Mouse (Mus musculus) embryo, embryonic 11 days (tissue): ENCODE data around the gene Gm34653.
"Not testable (repeated sequence)": the region's sequence is repeated elsewhere in the genome, so short reads cannot be mapped to it uniquely, and the experiment has no call there.

ENCODE experiments used
- DNase-seq: peaks from one replicate; pipeline ENCODE4 v3.0.0-alpha.2; 2015

The Gm34653 gene

DNA sequence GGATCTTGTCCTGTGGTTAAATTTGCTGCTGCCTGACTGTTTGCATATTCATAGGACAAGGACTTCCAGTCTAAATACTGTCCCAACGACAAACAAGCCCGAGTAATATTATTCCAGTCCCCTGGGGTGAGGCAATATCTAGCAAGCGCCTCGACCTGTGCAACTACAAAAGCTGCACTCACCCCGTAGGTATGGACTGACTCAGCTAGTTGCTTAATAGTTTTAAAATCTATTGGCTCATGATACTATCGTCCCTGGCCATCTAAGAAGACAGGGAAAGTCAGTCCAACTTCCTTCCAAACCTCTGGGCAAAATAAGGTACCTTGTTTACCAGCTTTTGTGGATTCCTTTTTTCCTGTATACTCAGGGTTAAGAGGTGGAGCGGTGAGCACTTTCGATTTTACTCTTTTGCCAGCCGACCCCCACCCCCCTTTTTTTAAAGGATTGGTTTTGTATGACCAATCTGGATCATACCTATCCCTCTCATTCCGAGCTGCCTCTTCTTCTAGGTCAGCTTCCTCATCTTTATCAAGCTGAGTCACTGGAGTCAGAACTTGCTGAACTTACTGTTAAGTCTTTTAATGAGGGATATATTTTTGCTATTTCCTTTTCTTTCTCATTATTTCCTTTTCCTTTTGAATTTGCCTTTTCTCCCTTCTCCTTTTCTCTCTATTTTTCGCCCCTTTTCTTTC lies at the start of gene Gm34653:
Gm34653 (plus strand) TSS at position 242 of the 692 bp plus-strand sequence.
- DNase-seq = not testable (repeated sequence)

DNA sequence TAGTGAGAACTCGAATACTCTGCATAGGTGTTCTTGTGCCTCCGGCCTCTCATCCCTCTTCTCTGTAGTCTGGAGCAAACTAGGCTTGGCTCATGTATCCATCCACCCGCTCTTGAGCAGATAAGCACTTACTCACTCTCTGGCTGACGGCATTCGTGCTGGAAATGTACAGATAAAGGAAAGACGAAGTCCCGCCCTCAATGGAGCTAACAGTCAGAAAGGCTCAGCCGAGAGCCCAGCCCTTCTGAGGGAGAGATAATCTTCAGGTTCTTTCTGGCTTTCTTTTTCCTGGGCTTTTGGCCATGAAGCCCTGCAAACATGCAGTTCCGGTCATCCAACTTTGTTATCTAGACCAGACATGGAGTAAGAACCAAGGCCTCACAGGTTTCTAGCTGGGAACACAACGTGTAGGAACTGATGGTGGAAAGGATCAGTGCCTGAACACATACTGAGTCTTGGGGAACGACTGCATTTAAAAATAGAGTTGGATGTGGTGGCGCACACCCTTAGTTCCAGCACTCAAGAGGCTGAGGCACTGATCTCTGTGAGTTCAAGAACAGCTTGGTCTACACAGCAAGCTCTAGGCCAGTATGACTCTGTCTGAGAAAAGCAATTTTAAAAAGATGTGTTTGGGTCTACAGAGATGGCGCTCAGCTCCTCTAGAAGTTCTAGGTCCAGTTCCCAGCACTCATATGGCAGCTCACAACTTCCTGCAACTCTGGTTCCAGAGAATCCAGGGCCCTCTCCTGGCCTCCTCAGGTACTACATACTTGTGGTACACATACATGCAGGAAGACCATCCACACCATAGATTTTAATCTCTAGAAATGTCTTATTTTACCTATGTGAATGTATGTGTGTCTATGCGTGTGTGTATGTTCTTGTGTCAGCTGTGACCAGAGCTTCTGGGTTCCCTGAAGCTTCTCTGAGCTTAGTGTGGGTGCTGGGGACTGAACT lies 49.5 kb upstream of the Gm34653 start:
- DNase-seq = no peak

DNA sequence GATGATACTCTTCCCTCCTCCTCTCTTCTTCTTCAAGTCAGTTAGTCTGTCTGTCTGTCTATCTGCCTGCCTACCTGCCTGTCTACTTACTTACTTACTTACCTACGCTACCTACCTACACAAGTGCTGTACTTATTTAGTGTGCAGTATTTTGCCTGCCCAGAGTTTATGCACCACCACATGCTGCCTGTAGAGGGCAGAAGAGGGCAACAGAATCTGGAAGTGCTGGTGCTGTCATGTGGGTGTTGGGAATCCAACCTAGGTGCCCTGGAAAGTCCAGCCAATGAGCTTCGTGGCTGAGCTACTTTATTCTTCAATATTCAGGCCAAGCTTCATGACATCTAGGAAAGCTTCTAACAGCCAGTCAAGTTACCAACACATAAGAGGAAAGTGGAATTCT lies 48.7 kb upstream of the Gm34653 start:
- DNase-seq = peak; percentile 35

DNA sequence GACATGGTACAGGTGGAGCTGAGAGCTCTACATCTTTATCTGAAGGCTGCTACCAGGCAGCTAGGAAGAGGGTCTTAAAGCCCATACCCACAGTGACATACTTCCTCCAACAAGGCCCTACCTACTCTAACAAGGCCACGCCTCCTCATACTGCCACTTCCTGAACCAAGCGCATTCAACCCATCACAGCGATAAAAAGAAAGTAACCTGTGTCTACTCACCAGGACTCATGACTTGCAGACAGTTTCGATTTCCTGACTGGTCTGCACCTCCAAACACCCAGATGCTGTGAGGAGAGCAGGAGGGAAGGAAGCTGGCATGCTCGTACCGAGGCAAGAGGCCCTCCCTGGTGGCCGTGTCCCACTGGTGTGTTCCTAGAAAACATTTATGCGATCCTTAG lies 42.5 kb upstream of the Gm34653 start:
- no peak for DNase-seq

DNA sequence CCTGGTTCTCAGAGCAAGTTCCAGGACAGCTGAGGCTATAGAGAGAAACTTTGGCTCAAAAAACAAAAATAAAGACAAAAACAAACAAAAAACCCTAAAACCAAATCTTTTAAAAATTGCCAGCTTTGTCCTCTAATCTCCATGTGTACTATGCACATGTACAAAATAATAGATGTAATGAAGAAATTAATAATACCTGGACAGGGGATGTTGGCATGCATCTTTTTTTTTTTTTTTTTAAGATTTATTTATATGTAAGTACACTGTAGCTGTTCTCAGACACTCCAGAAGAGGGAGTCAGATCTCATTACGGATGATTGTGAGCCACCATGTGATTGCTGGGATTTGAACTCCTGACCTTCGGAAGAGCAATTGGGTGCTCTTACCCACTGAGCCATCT lies 40.3 kb upstream of the Gm34653 start:
- not testable (repeated sequence) for DNase-seq

DNA sequence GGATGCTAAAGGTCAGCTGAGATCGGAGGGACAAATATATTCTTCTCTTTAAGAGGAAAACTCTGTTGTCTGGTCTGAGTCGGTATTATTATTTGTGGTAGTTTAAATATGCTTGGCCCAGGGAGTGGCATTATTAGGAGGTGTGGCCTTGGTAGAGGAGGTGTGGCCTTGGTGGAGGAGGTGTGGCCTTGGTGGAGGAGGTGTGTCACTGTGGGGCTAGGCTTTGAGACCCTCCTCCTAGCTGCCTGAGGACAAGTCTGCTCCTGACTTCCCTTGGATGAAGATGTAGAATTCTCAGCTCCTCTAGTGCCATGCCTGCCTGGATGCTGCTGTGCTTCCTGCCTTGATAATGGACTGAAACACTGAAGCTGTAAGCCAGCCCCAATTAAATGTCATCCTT lies 38.3 kb upstream of the Gm34653 start:
- DNase-seq = no peak

DNA sequence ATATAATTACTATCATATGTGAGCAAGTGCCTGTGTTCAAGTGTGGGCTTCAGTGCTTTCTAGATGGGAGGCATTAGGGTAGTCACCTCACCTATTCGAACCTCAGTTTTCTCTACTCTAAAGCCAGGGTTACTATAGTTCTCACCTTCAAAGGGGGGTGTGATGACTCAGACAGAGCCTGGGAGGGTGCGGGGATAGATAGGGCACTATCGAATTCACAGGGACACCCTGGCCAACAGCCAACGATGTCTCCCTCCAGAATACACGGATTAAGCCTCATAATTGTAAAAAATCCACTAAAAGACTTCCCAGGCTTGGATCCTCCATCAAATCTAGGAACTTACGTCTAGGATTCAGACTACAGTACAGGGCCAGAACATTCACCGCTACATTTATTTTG lies 37.4 kb upstream of the Gm34653 start:
- DNase-seq = no peak

DNA sequence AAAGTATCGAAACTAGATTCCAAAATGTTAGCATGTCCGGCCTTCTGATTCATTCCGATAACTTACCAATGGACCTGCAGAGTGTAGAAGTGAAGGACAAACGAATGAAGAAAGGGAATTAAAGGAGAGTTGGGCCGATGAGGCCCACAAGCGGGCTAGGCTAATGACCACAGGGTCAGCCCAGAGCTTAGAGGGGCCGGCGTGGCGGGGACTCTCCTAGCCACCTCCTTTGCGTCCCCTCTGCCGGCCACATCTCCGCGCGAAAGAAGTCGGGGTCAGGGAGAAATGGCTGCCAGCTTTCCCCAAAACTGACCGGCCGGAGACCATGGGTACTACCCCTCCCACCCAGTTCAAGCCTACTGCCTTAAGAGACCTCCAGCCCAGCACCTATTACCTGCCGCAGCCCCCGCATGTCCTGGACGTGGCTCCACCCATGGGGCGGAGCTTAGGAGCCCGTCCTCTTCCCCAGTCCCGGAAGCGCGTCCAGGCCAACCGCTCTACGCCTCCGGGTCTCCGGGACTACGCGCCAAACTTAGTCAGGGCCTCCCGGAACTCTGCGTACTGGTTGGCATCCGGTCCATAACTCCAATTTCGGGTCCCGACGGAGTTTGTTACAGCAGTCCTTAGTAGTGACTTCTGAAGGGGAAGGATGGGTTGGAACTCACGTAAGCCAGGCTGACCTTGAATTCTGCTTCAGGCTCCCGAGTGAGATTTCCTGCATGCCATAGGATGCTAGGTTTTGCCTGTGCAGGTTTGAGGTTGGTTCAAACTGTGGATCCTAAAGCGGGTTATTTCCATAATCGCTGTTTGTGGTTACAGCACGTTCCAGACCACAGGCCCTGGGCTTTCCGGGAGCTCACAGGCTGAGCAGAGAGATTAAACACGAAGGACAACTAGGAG lies 33.2 kb upstream of the Gm34653 start, which contains the start of gene Rabepk:
Rabepk (minus strand) TSS at position 556 of the 900 bp plus-strand sequence.
- DNase-seq = peak; percentile 92

DNA sequence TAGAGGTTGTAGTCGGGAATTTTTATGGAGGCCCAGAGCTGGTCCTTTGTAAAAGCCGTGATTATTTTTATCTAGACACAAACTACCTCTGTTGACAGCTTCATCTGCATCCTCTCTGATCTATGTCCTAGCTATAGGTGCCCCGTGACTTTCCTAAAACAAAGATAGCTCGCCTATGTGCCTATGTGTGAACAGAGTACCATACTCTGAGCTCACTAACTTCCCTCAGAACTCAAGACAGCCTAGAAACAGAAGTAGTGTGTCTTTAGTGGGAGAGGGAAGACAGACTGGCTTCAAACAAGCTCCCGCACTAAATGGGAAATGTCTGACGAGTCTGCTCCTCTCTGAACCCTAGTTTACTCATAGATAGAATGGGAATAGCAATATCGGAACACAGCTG lies 32.4 kb upstream of the Gm34653 start:
- DNase-seq = no peak

DNA sequence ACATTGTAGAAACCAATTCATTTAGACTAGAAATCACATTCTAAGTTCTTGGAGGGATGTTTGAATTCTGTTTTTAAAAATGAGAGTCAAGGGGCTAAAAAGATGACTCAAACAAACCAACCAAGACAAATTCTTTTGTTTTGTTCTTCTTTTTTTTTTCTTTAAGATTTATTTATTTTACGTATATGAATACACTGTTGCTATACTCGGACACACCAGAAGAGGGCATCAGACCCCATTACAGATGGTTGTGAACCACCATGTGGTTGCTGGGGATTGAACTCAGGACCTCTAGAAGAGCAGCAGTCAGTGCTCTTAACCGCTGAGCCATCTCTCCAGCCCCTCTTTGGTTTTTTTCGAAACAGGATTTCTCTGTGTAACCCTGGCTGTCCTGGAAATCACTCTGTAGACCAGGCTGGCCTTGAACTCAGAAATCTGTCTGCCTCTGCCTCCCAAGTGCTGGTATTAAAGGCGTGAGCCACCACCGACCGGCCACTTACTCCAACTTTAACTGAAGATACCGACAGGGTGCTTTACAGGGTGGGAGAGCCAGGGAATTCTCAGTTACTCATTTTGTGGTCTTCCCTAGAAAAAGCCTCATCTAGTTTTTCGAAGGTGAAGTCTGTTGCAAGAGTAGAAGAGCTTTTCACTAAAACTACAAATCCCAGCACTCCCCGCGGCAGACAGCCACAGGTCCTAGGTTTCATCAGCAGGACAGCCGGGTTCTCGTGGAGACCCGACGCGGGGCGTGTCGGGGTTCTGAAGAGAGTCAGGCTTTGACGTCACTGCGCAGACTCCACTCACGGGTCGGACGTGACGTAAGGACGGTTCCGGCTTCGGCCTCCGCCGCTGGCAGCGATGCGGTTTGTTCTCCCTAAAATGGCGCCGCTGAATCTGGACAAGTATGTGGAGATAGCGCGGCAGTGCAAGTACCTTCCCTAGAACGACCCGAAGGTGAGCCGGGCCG lies 31.0 kb upstream of the Gm34653 start:
- peak; percentile 100 for DNase-seq

DNA sequence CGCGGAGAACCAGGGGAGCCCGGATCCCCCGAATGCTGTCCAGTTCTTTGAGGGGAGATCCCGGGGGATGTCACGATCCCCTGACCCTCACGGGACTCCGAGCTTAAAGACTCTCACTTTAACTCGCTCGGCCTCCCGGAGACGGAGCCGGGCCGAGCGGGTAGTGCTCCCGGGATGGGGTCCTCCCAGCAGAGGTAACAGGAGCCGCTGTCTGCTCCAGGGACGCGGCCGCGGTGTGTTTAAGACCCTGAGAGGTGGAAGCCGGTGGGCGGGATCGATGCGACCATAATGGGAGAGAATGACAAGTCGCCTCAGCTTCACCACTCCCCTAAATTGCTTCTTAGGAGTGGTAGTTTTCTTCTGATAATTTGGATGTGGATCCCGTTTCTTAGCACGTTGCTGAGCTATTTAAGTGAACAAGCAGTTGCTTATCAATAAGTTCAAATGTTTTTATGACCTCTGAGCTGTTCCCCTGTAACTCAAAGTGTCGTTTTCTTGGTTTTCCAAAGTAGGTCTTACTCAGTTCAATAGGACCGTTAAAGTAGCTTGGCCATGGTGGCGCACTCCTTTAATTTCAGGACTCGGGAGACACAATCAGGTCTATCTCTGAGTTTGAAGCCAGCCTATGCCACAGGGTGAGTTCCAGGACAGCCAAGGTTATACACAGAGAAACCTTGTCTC lies 30.1 kb upstream of the Gm34653 start:
- peak; percentile 22 for DNase-seq

DNA sequence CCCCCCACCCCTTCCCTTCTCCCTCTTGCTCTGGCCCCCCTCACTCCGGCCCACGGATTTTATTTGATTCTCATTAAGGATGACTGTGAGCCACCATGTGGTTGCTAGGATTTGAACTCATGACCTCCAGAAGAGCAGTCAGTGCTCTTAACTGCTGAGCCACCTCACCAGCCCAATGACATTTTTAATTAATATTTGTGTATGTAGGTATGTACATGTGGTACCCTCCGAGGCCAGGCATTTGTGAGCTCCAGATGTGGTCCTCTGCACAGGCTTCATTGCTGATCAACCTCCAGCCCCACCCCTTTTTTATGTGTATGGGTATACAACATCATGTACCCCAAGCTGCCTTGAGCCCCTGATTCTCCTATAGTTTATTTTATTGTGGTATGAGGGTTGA lies 29.1 kb upstream of the Gm34653 start:
- no peak for DNase-seq

DNA sequence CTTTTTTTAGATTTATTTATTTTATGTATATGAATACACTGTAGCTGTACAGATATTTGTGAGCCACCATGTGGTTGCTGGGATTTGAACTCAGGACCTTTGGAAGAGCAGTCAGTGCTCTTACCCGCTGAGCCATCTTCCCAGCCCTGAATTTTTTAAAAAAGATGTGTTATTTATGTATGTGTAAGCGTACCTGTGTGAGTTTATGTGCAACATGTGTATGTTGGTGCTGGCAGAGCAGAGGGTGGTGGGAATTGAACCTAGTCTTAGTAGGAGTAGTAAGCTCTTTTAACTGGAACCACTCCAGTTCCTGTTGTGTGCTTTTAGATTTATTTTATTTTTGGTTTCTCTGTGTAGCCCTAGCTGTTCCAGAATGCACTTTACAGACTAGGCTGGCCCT lies 28.6 kb upstream of the Gm34653 start:
- no peak for DNase-seq

DNA sequence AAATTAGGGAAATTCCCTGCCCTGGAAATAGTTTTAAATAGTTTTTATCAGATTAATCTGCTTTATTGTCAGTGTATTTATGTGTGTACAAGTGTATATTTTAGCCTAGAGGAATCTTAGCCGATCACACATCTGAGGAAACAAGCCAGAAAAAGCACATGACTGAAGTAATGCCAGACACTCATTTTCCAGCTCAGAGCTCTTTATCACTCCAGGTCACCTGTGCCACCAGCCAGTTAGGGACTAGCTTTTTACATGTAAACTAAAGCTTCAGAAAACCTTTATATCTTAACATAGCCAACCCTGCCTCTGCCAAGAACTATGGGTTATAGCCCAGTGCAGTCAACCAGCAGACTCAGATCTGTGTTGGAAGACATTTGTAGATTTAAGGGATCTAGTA lies 28.0 kb upstream of the Gm34653 start:
- no peak for DNase-seq

DNA sequence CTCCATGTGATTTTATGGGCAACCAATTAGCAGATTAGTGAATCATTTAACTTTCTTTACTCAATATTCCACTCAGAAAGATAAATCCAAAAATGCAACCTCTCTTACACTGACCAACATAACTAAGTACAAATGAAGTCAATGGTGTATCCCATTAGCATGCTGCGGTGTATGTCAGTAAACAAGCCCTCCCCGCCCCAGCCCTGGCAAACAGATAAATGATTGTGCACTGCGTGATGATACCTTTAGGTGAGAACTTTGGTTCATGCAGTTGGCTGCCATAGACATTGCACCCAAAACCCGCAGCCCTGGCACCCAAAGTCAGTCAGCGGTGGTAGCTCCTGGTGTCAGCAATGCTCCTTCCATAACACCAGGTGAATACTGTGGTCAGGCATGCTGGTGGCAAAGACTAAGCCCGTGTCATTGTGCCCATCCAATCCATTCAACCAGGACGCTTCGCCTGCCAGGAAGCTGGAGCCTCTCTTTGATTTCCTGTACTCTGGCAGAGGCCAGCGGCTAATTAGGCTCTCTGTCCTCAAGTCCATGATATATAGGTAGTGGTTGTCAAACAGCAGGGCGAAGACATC lies 27.4 kb upstream of the Gm34653 start:
- DNase-seq = no peak

DNA sequence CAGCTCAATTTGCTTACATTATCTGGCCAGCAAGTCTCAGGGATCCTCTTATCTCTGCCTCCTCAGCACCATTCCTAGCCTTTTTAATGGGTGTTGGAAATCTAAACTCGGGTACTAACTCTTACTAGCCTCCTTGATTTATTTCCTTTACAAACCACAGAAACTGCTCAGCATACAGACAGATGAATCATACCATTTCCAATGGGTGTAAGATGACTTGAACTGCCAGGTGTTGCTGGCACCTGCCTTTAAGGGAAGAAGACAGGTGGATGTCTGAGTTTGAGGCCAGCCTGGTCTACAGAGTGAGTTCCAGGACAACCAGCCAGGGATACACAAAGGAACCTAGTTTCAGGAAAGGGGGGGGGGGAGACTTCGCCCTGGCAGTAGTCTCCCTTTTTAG lies 24.8 kb upstream of the Gm34653 start:
- DNase-seq = no peak

DNA sequence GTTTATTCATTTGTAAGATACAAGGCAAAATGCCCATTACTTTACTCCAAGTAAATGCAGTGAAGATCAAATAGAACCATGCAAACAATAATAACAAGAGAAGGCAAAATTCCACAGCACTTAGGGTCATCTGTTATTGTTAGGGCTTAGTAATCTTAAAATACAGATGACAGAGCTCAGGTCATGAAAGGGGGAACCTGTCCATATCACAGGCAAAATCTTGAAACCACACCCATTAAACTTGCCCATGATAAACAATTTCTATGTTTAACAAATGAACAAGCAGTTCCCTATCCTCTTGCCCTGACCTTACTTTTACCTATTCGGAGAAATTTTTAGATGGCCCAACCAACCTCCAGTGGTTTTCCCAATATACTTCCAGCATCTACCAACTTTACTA lies 23.2 kb upstream of the Gm34653 start:
- DNase-seq = no peak

DNA sequence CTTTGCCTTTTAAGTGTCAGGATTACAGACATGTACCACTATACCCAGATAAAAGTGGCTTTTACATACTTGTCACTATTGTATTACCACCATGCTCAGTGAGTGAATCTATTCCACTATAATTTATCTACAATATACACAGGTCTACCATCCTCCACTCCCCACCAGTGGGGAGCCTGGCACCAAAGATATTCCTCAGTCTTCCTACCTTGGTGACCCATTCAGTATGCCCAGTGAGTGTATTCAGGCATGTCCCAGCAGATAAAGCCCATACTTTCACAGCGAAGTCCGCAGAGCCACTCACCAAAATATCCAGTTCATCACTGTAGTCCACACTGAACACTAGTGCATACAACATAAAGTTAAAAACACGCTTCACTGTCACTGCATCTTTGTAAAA lies 22.0 kb upstream of the Gm34653 start:
- DNase-seq = no peak

DNA sequence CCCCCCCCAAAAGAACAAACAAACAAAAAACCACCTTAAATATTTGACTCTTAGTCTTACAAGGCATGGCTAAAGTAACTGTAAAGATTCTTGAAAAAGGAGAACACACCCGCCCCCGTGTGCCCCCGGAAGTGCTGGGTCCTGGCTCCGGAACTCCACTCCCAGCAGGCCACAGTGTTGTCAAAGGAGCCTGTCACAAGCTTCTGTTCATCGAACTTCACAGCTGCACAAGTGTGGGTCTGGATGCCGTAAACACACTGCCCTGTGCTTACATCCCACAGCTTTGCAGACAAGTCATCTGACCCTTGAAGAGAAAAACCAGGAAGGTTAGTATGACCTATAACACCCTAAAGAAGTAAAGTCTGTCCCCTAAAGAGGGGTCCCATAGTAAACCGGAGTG lies 20.1 kb upstream of the Gm34653 start:
- no peak for DNase-seq

DNA sequence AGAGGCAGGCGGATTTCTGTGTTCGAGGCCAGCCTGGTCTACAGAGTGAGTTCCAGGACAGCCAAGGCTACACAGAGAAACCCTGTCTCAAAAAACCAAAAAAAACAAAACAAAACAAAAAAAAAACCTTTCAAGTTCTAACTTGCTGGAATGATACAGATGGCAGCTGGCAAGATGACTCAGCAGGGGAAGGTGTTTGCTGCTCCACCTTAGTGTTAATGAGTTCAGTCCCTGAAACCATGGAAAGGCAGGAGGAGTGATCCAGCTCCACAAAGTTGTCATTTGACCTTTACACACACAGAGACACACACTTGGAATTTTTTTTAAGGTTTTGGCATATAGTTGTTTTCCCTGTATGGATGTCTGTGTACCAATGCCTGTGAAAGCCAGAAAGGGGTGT lies 16.9 kb upstream of the Gm34653 start:
- not testable (repeated sequence) for DNase-seq

DNA sequence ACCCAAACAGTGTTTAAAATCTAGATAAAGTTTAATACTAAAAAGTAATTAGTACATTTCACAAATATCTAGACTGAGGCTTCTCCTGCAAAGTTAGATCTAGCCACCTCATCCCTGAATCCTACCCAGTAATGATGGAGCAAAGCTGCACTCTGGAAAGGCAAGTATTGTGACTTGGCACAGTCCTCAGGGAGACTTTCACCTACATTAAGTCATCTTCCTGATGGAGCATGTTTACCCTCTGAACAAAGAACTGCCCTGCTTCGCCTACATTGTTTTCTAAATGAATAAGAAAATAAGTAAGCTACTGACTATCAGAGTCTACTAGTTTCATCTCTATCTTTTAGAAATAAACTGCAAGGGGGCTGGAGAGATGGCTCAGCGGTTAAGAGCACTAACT lies 14.3 kb upstream of the Gm34653 start:
- no peak for DNase-seq
